Mouse (Mus musculus): Measurements from ENCODE around the gene Car1. TPM values are rescaled to one million over a fixed set of nuclear protein-coding genes. Genes with fewer than 3 reads are reported as not detected.

The Car1 gene
- 0.12 TPM for polyA plus RNA-seq (2012; fragmentation: generic; extraction: Trizol)

DNA sequence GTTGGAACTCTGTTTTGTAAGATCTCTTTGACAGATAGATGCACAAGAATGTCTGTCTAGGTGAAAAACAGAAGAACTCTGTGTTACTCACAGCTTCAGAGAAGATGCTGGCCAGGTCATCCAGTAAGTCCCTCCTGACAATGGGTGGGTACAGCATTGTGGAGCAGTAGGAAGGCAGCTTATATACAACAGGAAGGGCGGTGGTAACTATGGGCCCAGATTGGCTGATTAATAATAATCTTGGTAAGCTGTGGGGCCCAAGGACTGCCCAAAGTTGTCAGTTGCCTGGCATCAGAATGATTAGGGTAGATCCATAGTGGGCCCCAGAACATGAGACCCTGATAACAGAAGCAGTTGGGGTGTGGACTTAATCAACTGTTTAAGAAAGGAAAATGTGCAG is at the start of gene Car1:
TSS of gene Car1 (minus strand) at position 158 of the 400 bp plus-strand sequence.
- Histone ChIP-seq H3K36me3 (ENCODE audit: control insufficient read depth, insufficient read depth) (no peaks in the 10 kb centered on the region), H3ac (ENCODE audit: control insufficient read depth, insufficient read length) (no peak within 1 kb of the TSS), H3K27me3 (ENCODE audit: control insufficient read depth, insufficient read depth, insufficient read length) (no peaks in the 10 kb centered on the region), H3K4me3 (no peak within 1 kb of the TSS), H3K4me2 (ENCODE audit: low read depth) (no peak within 1 kb of the TSS), H3K79me2 (ENCODE audit: control insufficient read depth, insufficient read depth) (no peaks in the 10 kb centered on the region)
- no peak for TF ChIP-seq USF1 (IDR thresholded peaks at IDR 0.05; ENCODE audit: low read depth)
- no peak for TF ChIP-seq CEBPB (IDR thresholded peaks at IDR 0.05; ENCODE audit: insufficient read depth, poor library complexity, severe bottlenecking)
- no peak for TF ChIP-seq TCF3 (IDR thresholded peaks at IDR 0.05; ENCODE audit: insufficient read length, low read depth)
- TF ChIP-seq POLR2AphosphoS2 (IDR thresholded peaks at IDR 0.05; ENCODE audit: insufficient read length, low read depth), result no peak
- no peak for TF ChIP-seq MYOD1 (IDR thresholded peaks at IDR 0.05; ENCODE audit: control insufficient read depth in 1 of 3, insufficient read length in 2 of 3, low read depth in 2 of 3)
- no peak for TF ChIP-seq SRF (IDR thresholded peaks at IDR 0.05; ENCODE audit: control insufficient read depth, insufficient read length, low read depth)
- no peak for TF ChIP-seq MYOG (IDR thresholded peaks at IDR 0.05; ENCODE audit: control insufficient read depth in 1 of 3, insufficient read depth in 1 of 3, insufficient read length in 2 of 3, low read depth in 2 of 3)
- no peak for TF ChIP-seq REST (IDR thresholded peaks at IDR 0.05; ENCODE audit: insufficient read depth, insufficient read length)
- TF ChIP-seq MAX (IDR thresholded peaks at IDR 0.05; ENCODE audit: low read depth), result no peak
- no peak for TF ChIP-seq POLR2A (IDR thresholded peaks at IDR 0.05; ENCODE audit: insufficient read length, low read depth)
- TF ChIP-seq TCF12 (IDR thresholded peaks at IDR 0.05; ENCODE audit: insufficient read depth, poor library complexity, severe bottlenecking), result no peak
- no peak for TF ChIP-seq E2F4 (IDR thresholded peaks at IDR 0.05; ENCODE audit: insufficient read depth)

DNA sequence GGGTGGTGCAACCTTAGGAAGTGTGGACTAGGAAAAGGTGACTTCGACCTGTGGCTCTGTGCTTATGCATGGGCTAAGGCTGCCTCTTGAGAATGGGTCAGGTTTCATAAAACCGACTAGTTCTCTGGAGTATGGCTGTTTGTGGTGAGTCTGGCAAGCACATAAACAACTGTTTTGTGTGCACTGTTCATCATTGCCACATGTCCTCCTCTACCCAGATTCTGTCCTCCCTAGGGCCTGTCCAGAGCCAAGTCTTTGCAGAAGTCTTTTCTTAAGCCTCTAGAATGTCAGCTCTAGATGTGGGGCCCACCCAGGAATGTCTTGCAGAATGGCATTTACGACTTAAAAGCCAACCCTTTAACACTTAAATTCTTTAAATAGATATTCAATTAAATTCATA is 49.7 kb upstream of the Car1 start:
- no peaks in the 10 kb centered on the region for H3K79me2 ChIP-seq (ENCODE audit: control insufficient read depth, insufficient read depth)
- H3ac ChIP-seq (ENCODE audit: control insufficient read depth, insufficient read length), result no peak overlapping the region
- H3K36me3 ChIP-seq (ENCODE audit: control insufficient read depth, insufficient read depth), result no peaks in the 10 kb centered on the region
- H3K4me3 ChIP-seq, result no peak overlapping the region
- no peaks in the 10 kb centered on the region for H3K27me3 ChIP-seq (ENCODE audit: control insufficient read depth, insufficient read depth, insufficient read length)
- H3K4me2 ChIP-seq (ENCODE audit: low read depth), result no peak overlapping the region
- 0 out of 2 replicates have a peak, but pooled peaks have one; percentile 15 for TF ChIP-seq CEBPB (IDR thresholded peaks at IDR 0.05; ENCODE audit: insufficient read depth, poor library complexity, severe bottlenecking)
- TF ChIP-seq TCF12 (IDR thresholded peaks at IDR 0.05; ENCODE audit: insufficient read depth, poor library complexity, severe bottlenecking), result no peak
- TF ChIP-seq MYOD1 (IDR thresholded peaks at IDR 0.05; ENCODE audit: control insufficient read depth in 1 of 3, insufficient read length in 2 of 3, low read depth in 2 of 3), result peak in 1 of 3 experiments; percentile 24
- TF ChIP-seq POLR2A (IDR thresholded peaks at IDR 0.05; ENCODE audit: insufficient read length, low read depth), result no peak
- TF ChIP-seq MYOG (IDR thresholded peaks at IDR 0.05; ENCODE audit: control insufficient read depth in 1 of 3, insufficient read depth in 1 of 3, insufficient read length in 2 of 3, low read depth in 2 of 3), result peak in 1 of 3 experiments; percentile 31
- TF ChIP-seq SRF (IDR thresholded peaks at IDR 0.05; ENCODE audit: control insufficient read depth, insufficient read length, low read depth), result no peak
- TF ChIP-seq POLR2AphosphoS2 (IDR thresholded peaks at IDR 0.05; ENCODE audit: insufficient read length, low read depth), result no peak

DNA sequence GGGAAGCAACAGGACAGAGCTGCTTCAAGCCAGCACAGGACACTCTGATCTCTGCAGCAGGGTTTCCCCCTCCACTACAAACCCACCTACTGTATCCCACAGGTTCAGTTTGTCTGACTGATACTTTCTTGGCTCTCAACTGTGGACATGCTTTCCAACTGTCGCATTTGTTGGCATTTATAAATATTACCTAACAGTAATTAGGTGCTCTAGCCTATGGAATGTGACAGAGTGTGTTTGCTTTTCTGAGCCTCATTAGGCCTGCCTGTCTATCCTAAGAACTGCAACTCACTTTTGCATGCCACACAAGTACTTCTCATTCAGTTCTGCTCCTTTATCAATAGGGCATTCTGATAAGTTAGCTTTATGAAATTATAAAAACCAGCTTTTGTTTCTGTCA is 46.3 kb upstream of the Car1 start:
- Histone ChIP-seq H3K4me2 (ENCODE audit: low read depth) (no peak overlapping the region), H3K4me3 (no peak overlapping the region), H3K27me3 (ENCODE audit: control insufficient read depth, insufficient read depth, insufficient read length) (no peaks in the 10 kb centered on the region), H3ac (ENCODE audit: control insufficient read depth, insufficient read length) (no peak overlapping the region), H3K36me3 (ENCODE audit: control insufficient read depth, insufficient read depth) (no peaks in the 10 kb centered on the region), H3K79me2 (ENCODE audit: control insufficient read depth, insufficient read depth) (no peaks in the 10 kb centered on the region)
- no peak for TF ChIP-seq MYOG (IDR thresholded peaks at IDR 0.05; ENCODE audit: control insufficient read depth in 1 of 3, insufficient read depth in 1 of 3, insufficient read length in 2 of 3, low read depth in 2 of 3)
- TF ChIP-seq CEBPB (IDR thresholded peaks at IDR 0.05; ENCODE audit: insufficient read depth, poor library complexity, severe bottlenecking), result no peak
- TF ChIP-seq MAX (IDR thresholded peaks at IDR 0.05; ENCODE audit: low read depth), result no peak
- TF ChIP-seq SRF (IDR thresholded peaks at IDR 0.05; ENCODE audit: control insufficient read depth, insufficient read length, low read depth), result no peak
- no peak for TF ChIP-seq E2F4 (IDR thresholded peaks at IDR 0.05; ENCODE audit: insufficient read depth)
- no peak for TF ChIP-seq MYOD1 (IDR thresholded peaks at IDR 0.05; ENCODE audit: control insufficient read depth in 1 of 3, insufficient read length in 2 of 3, low read depth in 2 of 3)
- TF ChIP-seq TCF12 (IDR thresholded peaks at IDR 0.05; ENCODE audit: insufficient read depth, poor library complexity, severe bottlenecking), result no peak
- TF ChIP-seq POLR2AphosphoS2 (IDR thresholded peaks at IDR 0.05; ENCODE audit: insufficient read length, low read depth), result no peak
- no peak for TF ChIP-seq USF1 (IDR thresholded peaks at IDR 0.05; ENCODE audit: low read depth)
- no peak for TF ChIP-seq REST (IDR thresholded peaks at IDR 0.05; ENCODE audit: insufficient read depth, insufficient read length)
- no peak for TF ChIP-seq POLR2A (IDR thresholded peaks at IDR 0.05; ENCODE audit: insufficient read length, low read depth)
- TF ChIP-seq TCF3 (IDR thresholded peaks at IDR 0.05; ENCODE audit: insufficient read length, low read depth), result no peak

DNA sequence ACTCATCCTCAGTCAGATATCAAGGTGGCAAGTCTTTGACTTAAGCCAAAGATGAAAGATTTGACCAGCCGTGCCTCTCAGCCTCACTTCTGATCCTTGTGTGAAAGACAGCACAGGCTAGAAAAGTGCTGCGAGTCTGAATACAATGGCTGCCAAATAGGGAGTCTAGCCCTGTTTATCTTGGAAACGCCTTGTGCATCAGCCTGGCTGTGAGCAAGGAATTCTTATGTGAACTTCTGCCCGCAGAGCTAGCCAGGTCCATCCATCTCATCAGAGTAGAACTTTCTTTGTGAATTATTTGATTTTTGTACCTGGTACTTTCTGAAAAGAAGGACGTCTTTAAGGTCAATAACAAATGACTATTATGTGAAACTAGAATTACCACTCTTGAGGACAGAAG is 45.8 kb upstream of the Car1 start:
- no peak for TF ChIP-seq TCF3 (IDR thresholded peaks at IDR 0.05; ENCODE audit: insufficient read length, low read depth)
- TF ChIP-seq E2F4 (IDR thresholded peaks at IDR 0.05; ENCODE audit: insufficient read depth), result no peak
- TF ChIP-seq USF1 (IDR thresholded peaks at IDR 0.05; ENCODE audit: low read depth), result no peak
- no peak for TF ChIP-seq SRF (IDR thresholded peaks at IDR 0.05; ENCODE audit: control insufficient read depth, insufficient read length, low read depth)
- no peak for TF ChIP-seq MAX (IDR thresholded peaks at IDR 0.05; ENCODE audit: low read depth)
- no peak for TF ChIP-seq POLR2A (IDR thresholded peaks at IDR 0.05; ENCODE audit: insufficient read length, low read depth)
- no peak for TF ChIP-seq MYOD1 (IDR thresholded peaks at IDR 0.05; ENCODE audit: control insufficient read depth in 1 of 3, insufficient read length in 2 of 3, low read depth in 2 of 3)
- no peak for TF ChIP-seq POLR2AphosphoS2 (IDR thresholded peaks at IDR 0.05; ENCODE audit: insufficient read length, low read depth)
- no peak for TF ChIP-seq REST (IDR thresholded peaks at IDR 0.05; ENCODE audit: insufficient read depth, insufficient read length)
- TF ChIP-seq CEBPB (IDR thresholded peaks at IDR 0.05; ENCODE audit: insufficient read depth, poor library complexity, severe bottlenecking), result no peak
- TF ChIP-seq TCF12 (IDR thresholded peaks at IDR 0.05; ENCODE audit: insufficient read depth, poor library complexity, severe bottlenecking), result no peak
- TF ChIP-seq MYOG (IDR thresholded peaks at IDR 0.05; ENCODE audit: control insufficient read depth in 1 of 3, insufficient read depth in 1 of 3, insufficient read length in 2 of 3, low read depth in 2 of 3), result no peak
- H3K4me3 ChIP-seq, result no peak overlapping the region
- no peaks in the 10 kb centered on the region for H3K27me3 ChIP-seq (ENCODE audit: control insufficient read depth, insufficient read depth, insufficient read length)
- no peak overlapping the region for H3K4me2 ChIP-seq (ENCODE audit: low read depth)
- no peaks in the 10 kb centered on the region for H3K79me2 ChIP-seq (ENCODE audit: control insufficient read depth, insufficient read depth)
- H3ac ChIP-seq (ENCODE audit: control insufficient read depth, insufficient read length), result no peak overlapping the region
- H3K36me3 ChIP-seq (ENCODE audit: control insufficient read depth, insufficient read depth), result no peaks in the 10 kb centered on the region
